Mouse (Mus musculus): ENCODE results near the gene Fip1l1. TPM values are rescaled to one million over a fixed set of nuclear protein-coding genes. Genes with fewer than 3 reads are reported as not detected.

Gene Fip1l1
- 10 to 100 TPM; 16.6 to 22.7 TPM for total RNA-seq (2021)
- long read RNA-seq, experiment 1, full-length matches to known transcripts, result 14 of 35 reads
- long read RNA-seq, experiment 1, partial matches to known transcripts, result 3 of 35 reads
- long read RNA-seq, experiment 1, other reads (novel, unspliced or antisense), result 18 of 35 reads
- long read RNA-seq, experiment 2, full-length matches to known transcripts, result 18 of 31 reads
- long read RNA-seq, experiment 2, partial matches to known transcripts, result 2 of 31 reads
- long read RNA-seq, experiment 2, other reads (novel, unspliced or antisense), result 11 of 31 reads

- Histone ChIP-seq H3K27ac (peak within 1 kb of the TSS; percentile 97), H3K4me3 (peak within 1 kb of the TSS; percentile 85)
- 0 out of 2 replicates have a peak, but pooled peaks have one; percentile 5 for TF ChIP-seq CTCF (IDR thresholded peaks at IDR 0.05)
- intact Hi-C loops (cut with DNase I), result loop anchor here (10.0 kb wide), 1 partner anchor 221 kb away; no protein-coding TSS in a partner anchor
- DNase-seq, result peak; percentile 94
Measured at GRCm38 (mm10) chr5:74535240-74536021, at the start of gene Fip1l1. Gene Fip1l1 (plus strand): TSS chr5:74535449.

GRCm38 (mm10) chr5:74492705-74493104 is 42.5 kb upstream of the Fip1l1 start:
- Histone ChIP-seq H3K27ac (no peak overlapping the region), H3K4me3 (no peak overlapping the region)
- no peak for TF ChIP-seq CTCF (IDR thresholded peaks at IDR 0.05)
- intact Hi-C loops (cut with DNase I), result no loop called here
- no peak for DNase-seq

- no peak overlapping the region for H3K4me3 ChIP-seq
- intact Hi-C loops (cut with DNase I), result no loop called here
- H3K27ac ChIP-seq, result no peak overlapping the region
- DNase-seq, result no peak
- no peak for TF ChIP-seq CTCF (IDR thresholded peaks at IDR 0.05)
Measured at GRCm38 (mm10) chr5:74511686-74512085, 23.6 kb upstream of the Fip1l1 start.

GRCm38 (mm10) chr5:74527025-74527424 is 8.2 kb upstream of the Fip1l1 start:
- Histone ChIP-seq H3K27ac (no peak overlapping the region), H3K4me3 (no peak overlapping the region)
- DNase-seq, result no peak
- intact Hi-C loops (cut with DNase I), result no loop called here
- no peak for TF ChIP-seq CTCF (IDR thresholded peaks at IDR 0.05)

- peak overlapping the region; percentile 91 for H3K4me3 ChIP-seq
- TF ChIP-seq CTCF (IDR thresholded peaks at IDR 0.05), result no peak
- intact Hi-C loops (cut with DNase I), result loop anchor here (10.0 kb wide), 1 partner anchor 216 kb away; no protein-coding TSS in a partner anchor
- no peak for DNase-seq
- peak overlapping the region; percentile 85; the same call in 1 of the 2 replicates for H3K27ac ChIP-seq
Measured at GRCm38 (mm10) chr5:74530785-74531184, 4.5 kb upstream of the Fip1l1 start.

GRCm38 (mm10) chr5:74531630-74532280 is 3.5 kb upstream of the Fip1l1 start, which contains the start of gene Scfd2:
Gene Scfd2 (minus strand): TSS chr5:74531759.
- Histone ChIP-seq H3K27ac (peak within 1 kb of the TSS; percentile 85), H3K4me3 (peak within 1 kb of the TSS; percentile 91)
- DNase-seq, result peak; percentile 97
- intact Hi-C loops (cut with DNase I), result loop anchor here (10.0 kb wide), 1 partner anchor 217 kb away; no protein-coding TSS in a partner anchor
- TF ChIP-seq CTCF (IDR thresholded peaks at IDR 0.05), result no peak

- Histone ChIP-seq H3K4me3 (peak overlapping the region; percentile 85), H3K27ac (peak overlapping the region; percentile 97)
- peak; percentile 19 for DNase-seq
- intact Hi-C loops (cut with DNase I), result loop anchor here (10.0 kb wide), 1 partner anchor 222 kb away; no protein-coding TSS in a partner anchor
- TF ChIP-seq CTCF (IDR thresholded peaks at IDR 0.05), result no peak
Measured at GRCm38 (mm10) chr5:74536180-74536947, 1.1 kb downstream of the Fip1l1 start.

GRCm38 (mm10) chr5:74545606-74546005 is 10.4 kb downstream of the Fip1l1 start:
- H3K27ac ChIP-seq, result no peak overlapping the region
- intact Hi-C loops (cut with DNase I), result no loop called here
- no peak overlapping the region for H3K4me3 ChIP-seq
- DNase-seq, result no peak
- TF ChIP-seq CTCF (IDR thresholded peaks at IDR 0.05), result no peak

- intact Hi-C loops (cut with DNase I), result no loop called here
- no peak overlapping the region for H3K27ac ChIP-seq
- no peak for DNase-seq
- H3K4me3 ChIP-seq, result no peak overlapping the region
- no peak for TF ChIP-seq CTCF (IDR thresholded peaks at IDR 0.05)
Measured at GRCm38 (mm10) chr5:74549566-74549965, 14.3 kb downstream of the Fip1l1 start.

- intact Hi-C loops (cut with DNase I), result no loop called here
- TF ChIP-seq CTCF (IDR thresholded peaks at IDR 0.05), result no peak
- peak; percentile 68 for DNase-seq
- H3K27ac ChIP-seq, result no peak overlapping the region
- H3K4me3 ChIP-seq, result no peak overlapping the region
Measured at GRCm38 (mm10) chr5:74561151-74561550, 25.9 kb downstream of the Fip1l1 start.

GRCm38 (mm10) chr5:74571767-74572166 is 36.5 kb downstream of the Fip1l1 start:
- intact Hi-C loops (cut with DNase I), result no loop called here
- no peak for TF ChIP-seq CTCF (IDR thresholded peaks at IDR 0.05)
- DNase-seq, result no peak
- H3K27ac ChIP-seq, result no peak overlapping the region
- no peak overlapping the region for H3K4me3 ChIP-seq

GRCm38 (mm10) chr5:74589133-74589532 is 53.9 kb downstream of the Fip1l1 start:
- no peak for TF ChIP-seq CTCF (IDR thresholded peaks at IDR 0.05)

More at GRCm38 (mm10) chr5:74589133-74589532, 53.9 kb downstream of the Fip1l1 start:
- H3K27ac ChIP-seq, result no peak overlapping the region
- DNase-seq, result no peak
- intact Hi-C loops (cut with DNase I), result no loop called here
- H3K4me3 ChIP-seq, result no peak overlapping the region

All from gastrocnemius, adult 2 months (tissue).